Mouse (Mus musculus) hindbrain, embryonic 16.5 days (tissue): Measurements from ENCODE around the gene Olfr17. TPM values are rescaled to one million over a fixed set of nuclear protein-coding genes. Genes with fewer than 3 reads are reported as not detected.

Experiments used
- polyA plus RNA-seq: library from polyadenylated mRNA; unstranded; fragments of >200 nt; fragmentation: Nextera tagmentation; extraction: Ambion mirVana; gene quantifications from 2 replicates; pipeline ENCODE4 v1.2.1, GENCODE M21; 2015

Gene Olfr17
- polyA plus RNA-seq, 1 experiment from 2014 or later, result not detected

Other genes starting within 250 kb of the Olfr17 start
- not detected in 2 replicates for gene Olfr703, start 249.9 kb upstream of the Olfr17 start, polyA plus RNA-seq
- gene Olfr704, start 230.0 kb upstream of the Olfr17 start, polyA plus RNA-seq, result not detected in 2 replicates
- gene Olfr705, start 216.3 kb upstream of the Olfr17 start, polyA plus RNA-seq, result not detected in 2 replicates
- gene Olfr706, start 205.1 kb upstream of the Olfr17 start, polyA plus RNA-seq, result not detected in 2 replicates
- gene Olfr707, start 192.0 kb upstream of the Olfr17 start, polyA plus RNA-seq, result not detected in 2 replicates
- gene Olfr1532-ps1, start 185.2 kb upstream of the Olfr17 start, polyA plus RNA-seq, result not detected in 2 replicates
- gene Olfr709-ps1, start 161.0 kb upstream of the Olfr17 start, polyA plus RNA-seq, result not detected in 2 replicates
- not detected in 2 replicates for gene Olfr710, start 144.9 kb upstream of the Olfr17 start, polyA plus RNA-seq
- gene Olfr6, start 129.3 kb upstream of the Olfr17 start, polyA plus RNA-seq, result not detected in 2 replicates
- gene Olfr711, start 117.8 kb upstream of the Olfr17 start, polyA plus RNA-seq, result not detected in 2 replicates
- not detected in 2 replicates for gene Olfr2, start 87.1 kb upstream of the Olfr17 start, polyA plus RNA-seq
- not detected in 2 replicates for gene Olfr713, start 62.0 kb upstream of the Olfr17 start, polyA plus RNA-seq
- not detected in 2 replicates for gene Olfr714, start 22.2 kb upstream of the Olfr17 start, polyA plus RNA-seq
- gene Olfr715b, start 17.1 kb downstream of the Olfr17 start, polyA plus RNA-seq, result not detected in 2 replicates
- not detected in 2 replicates for gene Olfr715, start 37.9 kb downstream of the Olfr17 start, polyA plus RNA-seq
- gene Olfr716, start 45.1 kb downstream of the Olfr17 start, polyA plus RNA-seq, result not detected in 2 replicates
- gene Nlrp14, start 73.8 kb downstream of the Olfr17 start, polyA plus RNA-seq, result not detected in 2 replicates
- not detected in 2 replicates for gene Rbmxl2, start 116.2 kb downstream of the Olfr17 start, polyA plus RNA-seq